Mouse (Mus musculus) yolk sac, embryonic 10.5 days (tissue): Measurements from ENCODE around the gene Gpank1.

Experiments used
- DNase-seq: peaks from one replicate; pipeline ENCODE4 v3.0.0-alpha.2; 2017; ENCODE audit warnings: low spot score

The Gpank1 gene

DNA sequence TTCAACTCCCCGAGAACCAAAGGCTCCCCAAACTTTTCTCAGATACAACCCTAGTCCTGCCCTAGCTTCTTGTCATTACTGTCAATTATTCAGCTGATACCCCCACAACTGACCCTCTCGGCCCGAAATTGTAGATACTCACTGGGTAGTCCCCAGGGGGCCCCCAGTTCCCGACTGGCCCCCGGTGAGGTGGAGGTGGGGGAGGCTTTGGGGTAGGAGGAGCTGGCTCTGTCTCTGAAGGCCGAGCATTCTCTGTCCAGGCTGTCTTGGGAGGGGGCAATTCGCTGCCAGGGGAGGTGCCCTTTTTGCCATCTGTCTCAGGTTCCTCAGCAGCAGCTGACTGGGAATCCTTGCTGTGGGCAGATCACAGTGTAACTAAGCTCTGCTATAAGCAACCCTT lies 38.4 kb downstream of the Gpank1 start:
- DNase-seq = no peak

DNA sequence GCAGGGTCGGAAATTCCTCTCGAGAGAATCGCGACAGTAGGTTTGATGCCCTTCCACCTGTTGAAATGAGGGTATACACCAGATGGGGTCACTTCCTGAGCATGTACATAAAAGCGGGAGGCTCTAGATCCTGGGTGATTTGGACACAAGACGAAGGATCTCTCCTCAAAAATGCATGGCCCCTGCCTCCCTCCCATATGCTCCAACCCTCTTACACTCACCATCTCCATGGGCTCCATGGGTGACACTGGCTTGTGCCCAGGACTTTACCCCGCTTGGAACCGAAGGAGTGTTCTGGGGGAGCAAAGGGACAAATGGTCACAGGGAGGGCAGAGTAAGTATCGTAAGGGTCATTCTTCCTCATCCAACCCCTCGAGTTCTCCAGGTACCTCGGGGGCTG lies 40.2 kb downstream of the Gpank1 start:
- no peak for DNase-seq

DNA sequence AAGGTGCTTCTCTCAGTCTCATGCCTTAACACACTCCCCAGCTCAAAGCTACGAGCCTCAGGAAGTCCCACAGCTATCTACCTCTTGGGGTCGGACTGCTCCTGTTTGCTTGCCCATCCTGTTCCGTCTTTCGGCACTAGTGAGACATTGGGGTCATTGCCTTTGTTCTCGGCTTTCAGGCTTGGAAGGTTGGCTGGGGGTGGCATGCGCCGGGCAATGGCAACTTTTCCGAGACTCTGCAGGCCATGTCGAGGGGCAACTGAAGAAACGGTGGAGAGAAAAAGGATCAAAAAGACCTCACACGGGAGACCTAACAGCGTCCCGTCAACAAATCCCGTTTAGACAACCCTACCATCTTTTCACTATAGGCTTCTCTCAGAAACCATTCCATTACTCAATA lies 40.9 kb downstream of the Gpank1 start:
- DNase-seq = no peak

DNA sequence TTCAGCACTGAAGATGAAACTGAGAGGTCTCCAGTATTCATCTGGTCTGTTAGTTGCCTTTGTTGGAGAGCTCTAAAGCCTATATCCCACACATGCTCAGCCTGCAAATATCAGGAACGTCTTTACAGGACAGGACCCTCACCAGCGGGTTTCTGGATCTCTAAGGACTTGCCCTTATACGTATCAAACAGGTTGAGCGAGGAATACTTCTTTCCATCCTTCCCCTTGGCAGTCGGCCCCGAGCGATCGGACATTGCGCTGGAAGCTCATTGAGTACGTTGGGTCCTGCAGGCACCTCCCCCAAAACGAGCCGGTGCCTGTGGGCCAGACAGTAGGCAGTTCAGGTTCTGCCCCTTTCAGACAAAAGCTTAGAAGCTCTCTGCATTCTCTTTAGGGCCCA lies 41.5 kb downstream of the Gpank1 start:
- no peak for DNase-seq

DNA sequence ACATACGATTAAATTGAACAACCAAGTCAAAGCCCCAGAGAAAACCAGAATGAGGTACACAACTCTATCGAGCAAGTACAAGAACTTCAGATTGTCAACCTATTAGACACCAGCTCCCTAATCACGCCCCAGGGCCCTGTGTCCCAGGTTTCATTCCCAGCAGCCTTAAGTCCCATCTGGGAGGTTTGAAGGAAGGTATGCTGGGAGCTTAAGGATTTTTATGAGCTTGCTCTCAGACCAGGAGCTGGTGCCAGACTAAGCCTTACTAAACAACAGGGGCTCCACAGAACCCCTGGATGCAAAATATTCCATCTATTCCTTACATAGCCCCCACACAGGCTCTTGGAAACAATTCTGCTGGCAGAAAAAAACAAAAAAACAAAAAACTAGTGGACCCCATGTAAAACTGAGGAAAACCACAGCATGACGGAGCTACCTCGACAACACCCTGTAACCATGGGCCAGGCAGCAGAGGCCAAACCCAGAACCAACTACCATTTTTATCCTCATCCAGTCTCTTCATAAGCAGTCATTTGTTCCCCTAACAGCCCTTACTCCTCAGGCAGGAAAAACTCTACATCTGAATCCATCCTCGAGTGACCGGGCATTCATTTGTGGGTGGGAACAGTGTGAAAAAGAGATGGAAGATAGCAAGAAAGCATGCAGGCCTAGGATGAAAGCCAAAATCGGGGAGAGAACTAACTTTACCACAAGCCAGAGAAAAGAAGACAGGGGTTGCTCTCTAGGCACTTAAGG lies 42.2 kb downstream of the Gpank1 start:
- DNase-seq = no peak

DNA sequence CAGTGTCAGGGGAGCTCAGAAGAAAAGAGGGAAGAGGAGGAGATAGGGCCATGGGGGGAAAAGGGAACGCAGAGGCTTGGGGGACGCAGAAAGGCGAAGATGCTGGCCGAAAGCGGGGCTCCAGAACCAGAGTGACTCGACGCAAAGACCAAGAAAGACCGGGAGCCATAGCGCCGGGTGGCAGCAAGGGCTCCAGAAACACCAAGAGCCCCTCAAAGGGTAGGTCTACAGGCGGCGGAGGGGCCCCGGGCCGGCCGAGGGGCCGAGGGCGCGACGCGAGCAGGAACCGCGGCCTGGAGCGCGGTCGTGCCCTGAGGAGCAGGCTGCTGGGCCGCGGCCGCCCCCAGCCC lies 42.9 kb downstream of the Gpank1 start:
- DNase-seq = peak; percentile 32

DNA sequence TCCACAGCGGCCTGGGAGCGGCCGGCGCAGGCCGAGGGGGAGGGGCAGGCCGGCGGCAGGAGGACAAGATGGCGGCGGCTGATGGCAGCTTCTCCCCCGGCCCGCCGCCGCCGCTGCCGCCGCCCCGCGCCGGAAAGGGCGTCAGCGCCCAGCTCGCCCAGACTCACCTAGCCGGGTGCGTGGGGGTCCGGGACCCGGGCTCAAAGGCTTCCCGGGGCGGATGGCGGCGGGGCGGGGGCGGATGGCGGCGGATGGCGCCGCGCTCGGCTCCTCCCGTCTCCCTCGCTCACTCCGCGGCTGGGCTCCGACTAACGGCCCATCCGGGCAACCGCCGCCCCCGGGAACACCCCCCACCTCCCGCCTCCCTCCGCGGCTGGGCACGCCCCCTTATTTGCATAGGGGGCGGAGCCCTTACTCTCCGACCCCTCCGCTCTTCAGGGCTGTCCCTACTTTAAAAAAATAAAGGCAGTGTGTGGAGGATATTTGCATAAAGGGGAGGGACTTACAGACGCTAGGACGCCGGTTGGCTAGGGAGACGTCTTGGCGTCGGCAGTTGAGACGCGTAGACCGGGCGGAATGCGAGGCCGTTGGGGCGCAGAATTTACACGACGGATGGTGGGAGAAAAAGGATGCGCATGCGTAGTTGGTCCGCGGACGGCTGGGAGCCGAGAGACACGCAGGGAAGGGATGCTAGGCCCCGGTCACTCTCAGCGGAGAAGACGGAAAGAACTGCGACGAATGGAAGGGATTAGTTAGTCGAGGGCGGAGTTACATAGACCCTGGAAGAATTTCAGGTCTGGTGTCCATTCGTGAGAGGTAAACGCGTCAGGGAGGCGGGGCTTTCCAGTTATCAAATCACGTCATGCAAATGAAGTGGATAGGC lies 43.6 kb downstream of the Gpank1 start, which contains the start of gene Prrc2a:
TSS of gene Prrc2a (minus strand) at position 330 of the 883 bp plus-strand sequence.
- DNase-seq = peak; percentile 98

DNA sequence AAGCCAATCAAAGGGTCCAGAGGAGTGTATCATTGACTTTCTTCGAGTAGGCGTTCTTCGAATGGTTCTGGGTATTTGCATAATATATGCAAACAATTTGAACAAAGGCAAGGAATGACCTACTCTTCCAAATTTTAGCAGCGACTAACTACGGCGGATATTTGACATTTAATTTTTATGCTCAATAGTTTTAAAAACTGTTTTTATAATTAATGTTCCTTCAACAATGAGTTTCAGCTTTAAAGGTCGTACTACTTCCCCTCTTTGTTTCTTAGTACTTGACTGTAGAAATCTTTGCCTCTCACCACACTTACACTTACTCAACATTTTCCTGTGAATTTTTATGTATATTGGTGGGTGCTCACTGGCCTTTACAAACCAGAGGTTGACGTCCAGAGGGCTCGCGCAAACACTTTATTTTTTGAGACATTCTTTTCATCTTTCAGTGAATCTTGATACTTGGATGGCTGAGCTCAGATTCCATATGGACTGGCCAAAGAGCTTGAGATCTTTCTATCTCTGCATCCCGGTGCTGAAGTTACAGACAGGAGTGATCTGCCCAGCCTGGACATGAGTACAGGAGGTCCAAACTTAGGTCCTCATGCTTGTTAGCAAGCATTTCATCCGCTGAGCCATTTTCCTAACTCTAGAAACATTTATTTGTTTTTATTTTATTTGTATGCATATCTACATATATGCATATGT lies 44.3 kb downstream of the Gpank1 start:
- no peak for DNase-seq

DNA sequence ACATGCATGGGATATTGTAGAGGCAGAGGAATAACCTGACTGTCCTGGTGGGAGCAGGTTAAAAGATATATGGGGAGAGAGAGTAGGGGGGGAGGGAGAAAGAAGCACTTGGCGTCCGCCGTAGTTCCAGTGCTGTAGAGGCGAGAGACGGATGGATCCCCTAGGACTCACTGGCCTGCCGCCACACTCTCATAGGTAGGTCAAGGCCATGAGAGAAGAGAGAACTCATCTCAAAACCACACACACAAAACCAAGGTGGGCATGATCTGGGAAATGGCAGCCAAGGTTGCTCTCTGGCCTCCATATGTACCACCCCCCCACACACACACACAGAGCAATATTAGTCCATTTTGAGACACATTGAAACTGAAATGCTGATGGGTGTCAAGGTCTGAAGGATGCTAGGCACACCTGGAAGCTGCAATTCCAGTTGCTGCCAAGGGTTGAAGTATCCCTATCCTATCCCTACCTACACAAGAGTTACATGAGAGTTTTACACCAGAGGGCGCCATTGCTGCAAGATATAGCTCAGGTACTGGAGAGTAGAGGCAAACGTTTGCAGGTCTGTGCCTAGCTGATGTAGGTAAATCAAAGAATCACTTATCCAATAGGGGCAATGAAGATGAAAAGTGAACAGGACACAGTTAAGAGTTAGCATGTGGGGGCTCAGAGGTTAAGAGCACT lies 45.2 kb downstream of the Gpank1 start:
- peak; percentile 49 for DNase-seq

DNA sequence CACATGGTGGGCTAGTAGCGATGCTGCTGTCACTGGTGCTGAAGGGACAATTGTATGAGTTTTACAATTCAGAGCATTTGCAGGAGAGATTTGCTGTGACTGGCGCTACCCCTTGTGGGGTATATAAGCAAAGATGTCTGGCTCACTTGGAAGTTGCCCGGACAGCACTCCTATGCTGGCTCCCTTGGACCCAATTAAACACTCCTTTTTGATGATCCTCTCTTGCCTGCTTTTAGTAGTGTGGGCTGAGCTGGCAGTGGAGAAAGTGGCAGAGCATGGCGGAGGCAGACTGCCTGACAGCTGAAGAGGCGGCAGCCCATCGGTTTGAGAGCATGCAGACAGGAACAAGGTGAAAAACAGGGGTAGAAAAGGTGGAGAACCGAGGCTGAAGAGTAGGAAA lies 46.5 kb downstream of the Gpank1 start:
- DNase-seq = no peak

DNA sequence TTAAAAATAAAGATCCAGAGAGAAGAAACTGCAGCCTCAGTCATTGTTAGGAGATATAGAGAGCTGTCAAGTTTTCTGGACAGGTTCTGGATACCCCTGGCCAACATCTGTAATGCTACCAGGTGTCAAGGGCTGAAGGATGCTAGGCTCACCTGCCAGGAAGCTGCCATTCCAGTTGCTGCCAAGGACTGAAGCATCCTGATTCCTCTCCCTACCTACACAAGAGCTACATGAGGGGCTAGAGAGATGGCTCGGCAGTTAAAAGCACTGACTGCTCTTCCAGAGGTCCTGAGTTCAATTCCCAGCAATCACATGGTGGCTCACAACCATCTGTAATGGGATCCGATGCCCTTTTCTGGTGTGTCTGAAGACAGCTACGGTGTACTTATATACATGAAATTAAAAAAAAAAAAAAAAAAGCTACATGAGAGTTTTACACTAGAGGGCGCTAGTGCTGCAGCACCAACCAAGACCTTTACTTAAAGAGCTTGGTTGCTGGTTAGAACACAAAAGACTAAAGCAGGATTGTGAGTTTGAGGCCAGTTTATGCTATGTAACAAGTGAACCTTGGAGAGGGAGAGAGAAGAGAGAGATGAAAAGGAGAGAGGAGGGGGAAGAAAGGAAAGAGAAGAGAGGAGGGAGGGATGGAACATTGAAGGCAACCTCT lies 47.4 kb downstream of the Gpank1 start:
- no peak for DNase-seq

DNA sequence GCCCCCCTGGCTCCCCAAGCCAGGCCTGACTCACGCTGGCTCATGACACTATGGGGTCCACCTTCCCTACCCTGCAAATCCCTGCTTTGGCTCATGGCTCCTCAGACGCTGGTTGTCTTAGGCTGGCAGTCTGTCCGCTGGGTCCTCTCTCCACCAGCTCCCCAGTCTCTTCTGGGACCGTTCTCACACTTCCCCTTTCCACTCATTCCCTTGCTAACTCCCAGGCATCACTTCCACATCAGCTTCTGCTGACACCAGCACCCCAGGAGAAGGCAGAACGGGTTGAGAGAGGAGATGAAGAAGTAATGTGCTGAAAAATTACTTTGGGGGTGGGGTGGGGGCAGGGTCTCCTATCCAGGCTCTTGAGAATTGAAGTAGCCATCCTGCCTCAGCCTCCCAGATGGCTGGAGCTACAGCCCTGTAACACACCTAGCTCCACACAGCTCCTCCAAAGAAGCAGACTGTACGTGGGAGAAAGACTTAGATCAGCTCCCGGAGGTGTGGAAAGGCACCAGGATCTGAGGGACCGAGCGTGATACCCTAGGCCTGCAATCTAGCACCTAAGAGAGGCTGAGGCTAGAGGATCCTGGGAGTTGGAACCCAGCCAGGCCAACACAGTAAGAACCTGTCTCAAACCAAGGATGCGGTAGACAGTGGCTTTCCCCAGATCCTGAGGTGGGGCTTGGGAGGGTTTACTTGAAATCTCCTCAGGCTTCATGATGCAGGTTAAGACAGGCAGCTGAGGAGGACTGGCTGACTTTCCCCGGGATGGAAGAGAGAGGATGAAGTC lies 51.4 kb downstream of the Gpank1 start:
- DNase-seq = no peak

DNA sequence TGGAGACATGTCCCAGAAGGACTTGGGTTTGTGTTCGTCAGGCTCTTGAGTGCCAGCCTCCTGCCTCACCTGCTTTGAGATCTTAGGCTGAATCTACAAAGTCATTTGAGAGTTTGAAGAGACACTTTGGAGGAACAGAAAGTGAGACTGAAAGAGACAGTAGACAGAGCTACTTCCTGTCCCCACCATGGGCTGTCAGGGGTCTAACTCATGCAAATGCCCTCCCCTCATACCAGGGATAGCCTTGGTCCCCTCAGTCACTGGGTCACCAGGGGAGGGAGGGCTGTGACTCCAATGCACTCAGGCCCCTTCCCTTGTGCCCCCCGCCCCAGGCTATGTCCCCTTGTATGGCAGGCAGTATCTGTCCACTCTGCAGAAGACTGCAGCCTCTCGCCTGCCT lies 52.1 kb downstream of the Gpank1 start:
- no peak for DNase-seq
